Mouse (Mus musculus): ENCODE data around the gene Slc6a13. TPM values are rescaled to one million over a fixed set of nuclear protein-coding genes. Genes with fewer than 3 reads are reported as not detected.
A peak's percentile ranks its signal among the peaks of the same experiment; 100 is the strongest.

Slc6a13 gene
- polyA plus RNA-seq, 1 experiment from 2014 or later = 10.8 TPM

DNA sequence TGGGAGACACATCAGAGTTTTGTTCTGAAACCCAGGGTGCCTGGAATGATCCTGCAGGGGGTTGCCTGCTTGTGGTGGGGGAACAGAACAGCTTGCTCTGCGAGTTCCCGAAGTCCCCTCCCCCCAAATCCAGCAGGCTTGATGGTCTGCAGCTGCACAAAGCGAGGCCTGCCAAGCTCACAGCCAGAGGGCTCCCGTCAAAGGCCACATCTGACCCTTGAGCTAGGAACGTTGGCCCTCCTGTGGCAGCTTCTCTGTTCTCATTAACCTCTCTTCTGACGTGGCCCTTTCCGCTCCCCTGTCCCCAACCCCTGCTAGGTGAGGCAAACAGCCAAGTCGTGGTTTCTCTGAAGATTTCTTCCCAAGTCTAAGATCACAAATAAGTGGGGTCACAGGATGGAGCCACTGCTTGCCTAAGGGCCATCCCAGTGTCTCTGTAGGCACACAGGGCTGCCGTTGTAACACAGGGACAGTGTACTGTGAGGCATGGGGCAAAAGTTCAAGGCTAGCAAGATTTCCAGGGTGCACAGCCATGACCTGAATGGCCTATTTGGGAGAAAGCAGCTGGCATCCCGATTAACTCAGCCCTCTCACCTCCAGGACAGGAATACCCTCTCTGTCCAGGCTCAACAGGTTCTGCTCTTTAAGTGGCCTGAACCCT lies 30.0 kb downstream of the Slc6a13 start:
- 5% methylated on average over 10 of the region's 10 CpGs for WGBS
- Histone ChIP-seq H3K9me3 (no peaks in the 10 kb centered on the region), H3K27me3 (no peaks in the 10 kb centered on the region), H3K9ac (replicated peaks) (no peak overlapping the region), H3K36me3 (no peaks in the 10 kb centered on the region), H3K4me3 (no peak overlapping the region), H3K27ac (replicated peaks) (no peak overlapping the region), H3K4me1 (peaks cover 6% of the 10 kb centered on the region), H3K4me2 (replicated peaks) (no peak overlapping the region)
- ATAC-seq (ENCODE audit: low FRiP score, low read depth) = peak; percentile 57

DNA sequence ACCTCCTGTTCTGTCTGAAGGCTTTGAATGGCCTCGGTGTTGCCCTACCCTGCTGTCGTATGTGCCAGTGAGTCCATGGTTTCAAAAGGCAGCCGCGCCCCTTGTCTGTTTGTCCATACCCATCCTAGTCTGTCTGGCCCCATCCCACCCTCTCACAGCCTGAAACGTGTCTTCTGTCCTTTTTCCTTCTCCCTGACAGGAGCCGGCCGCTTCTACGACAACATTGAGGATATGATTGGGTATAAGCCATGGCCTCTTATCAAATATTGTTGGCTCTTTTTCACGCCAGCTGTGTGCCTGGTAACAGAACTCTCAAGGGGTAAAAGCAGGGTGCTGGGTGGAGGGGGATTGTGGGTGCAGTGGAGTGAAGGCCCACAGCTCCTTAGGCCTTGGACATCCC lies 35.8 kb downstream of the Slc6a13 start:
- H3K4me1 ChIP-seq = no peaks in the 10 kb centered on the region
- H3K27ac ChIP-seq (replicated peaks) = no peak overlapping the region
- no peaks in the 10 kb centered on the region for H3K36me3 ChIP-seq
- no peaks in the 10 kb centered on the region for H3K9me3 ChIP-seq
- no peak overlapping the region for H3K4me2 ChIP-seq (replicated peaks)
- H3K4me3 ChIP-seq = no peak overlapping the region
- no peak overlapping the region for H3K9ac ChIP-seq (replicated peaks)
- WGBS = 91% methylated on average over 9 of the region's 9 CpGs
- no peak for ATAC-seq (ENCODE audit: low FRiP score, low read depth)
- H3K27me3 ChIP-seq = no peaks in the 10 kb centered on the region

DNA sequence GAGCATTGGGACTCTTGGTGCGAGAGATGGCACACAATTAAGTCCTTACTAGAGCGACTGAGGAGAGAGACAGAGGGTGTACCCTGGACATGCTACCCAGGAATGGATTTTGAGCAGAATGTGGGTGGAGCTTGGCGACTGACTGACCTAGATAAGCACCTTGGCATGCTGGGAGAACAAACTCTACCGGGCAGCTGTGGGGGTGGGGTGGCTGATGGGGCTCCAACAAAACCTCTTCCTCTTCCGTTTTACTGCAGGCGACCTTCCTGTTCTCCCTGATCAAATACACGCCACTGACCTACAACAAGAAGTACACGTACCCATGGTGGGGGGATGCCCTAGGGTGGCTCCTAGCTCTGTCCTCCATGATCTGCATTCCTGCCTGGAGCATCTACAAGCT lies 36.5 kb downstream of the Slc6a13 start:
- WGBS = 79% methylated on average over 8 of the region's 8 CpGs
- H3K4me3 ChIP-seq = no peak overlapping the region
- H3K36me3 ChIP-seq = no peaks in the 10 kb centered on the region
- H3K27me3 ChIP-seq = no peaks in the 10 kb centered on the region
- no peaks in the 10 kb centered on the region for H3K4me1 ChIP-seq
- no peak overlapping the region for H3K9ac ChIP-seq (replicated peaks)
- no peak overlapping the region for H3K4me2 ChIP-seq (replicated peaks)
- H3K9me3 ChIP-seq = no peaks in the 10 kb centered on the region
- no peak overlapping the region for H3K27ac ChIP-seq (replicated peaks)
- no peak for ATAC-seq (ENCODE audit: low FRiP score, low read depth)

GRCm38 (mm10) chr6:121337229-121337628 lies 37.2 kb downstream of the Slc6a13 start:
- no peaks in the 10 kb centered on the region for H3K27me3 ChIP-seq
- WGBS = 94% methylated on average over 9 of the region's 9 CpGs
- no peaks in the 10 kb centered on the region for H3K36me3 ChIP-seq
- no peak overlapping the region for H3K27ac ChIP-seq (replicated peaks)
- no peak overlapping the region for H3K4me3 ChIP-seq
- no peak; the same call in 1 of the 2 replicates for ATAC-seq (ENCODE audit: low FRiP score, low read depth)
- H3K4me1 ChIP-seq = no peaks in the 10 kb centered on the region
- H3K4me2 ChIP-seq (replicated peaks) = no peak overlapping the region
- H3K9me3 ChIP-seq = no peaks in the 10 kb centered on the region
- no peak overlapping the region for H3K9ac ChIP-seq (replicated peaks)

- H3K36me3 ChIP-seq = no peaks in the 10 kb centered on the region
- H3K9me3 ChIP-seq = no peaks in the 10 kb centered on the region
- 0 out of 2 replicates have a peak, but pooled peaks cover under 1% of the 10 kb centered on the region for H3K4me1 ChIP-seq
- no peak overlapping the region for H3K9ac ChIP-seq (replicated peaks)
- no peak overlapping the region for H3K27ac ChIP-seq (replicated peaks)
- H3K27me3 ChIP-seq = no peaks in the 10 kb centered on the region
- no peak overlapping the region for H3K4me3 ChIP-seq
- 25% methylated on average over 3 of the region's 3 CpGs for WGBS
- no peak overlapping the region for H3K4me2 ChIP-seq (replicated peaks)
- ATAC-seq (ENCODE audit: low FRiP score, low read depth) = peak; percentile 88
Measured at GRCm38 (mm10) chr6:121337770-121338518, 37.9 kb downstream of the Slc6a13 start.

GRCm38 (mm10) chr6:121338519-121338896 lies 38.5 kb downstream of the Slc6a13 start:
- Histone ChIP-seq H3K4me1 (0 out of 2 replicates have a peak, but pooled peaks cover 3% of the 10 kb centered on the region), H3K27ac (replicated peaks) (no peak overlapping the region), H3K36me3 (no peaks in the 10 kb centered on the region), H3K4me3 (no peak overlapping the region), H3K9ac (replicated peaks) (no peak overlapping the region), H3K4me2 (replicated peaks) (no peak overlapping the region), H3K27me3 (no peaks in the 10 kb centered on the region), H3K9me3 (no peaks in the 10 kb centered on the region)
- no peak; the same call in 1 of the 2 replicates for ATAC-seq (ENCODE audit: low FRiP score, low read depth)
- 53% methylated on average over 4 of the region's 4 CpGs for WGBS

DNA sequence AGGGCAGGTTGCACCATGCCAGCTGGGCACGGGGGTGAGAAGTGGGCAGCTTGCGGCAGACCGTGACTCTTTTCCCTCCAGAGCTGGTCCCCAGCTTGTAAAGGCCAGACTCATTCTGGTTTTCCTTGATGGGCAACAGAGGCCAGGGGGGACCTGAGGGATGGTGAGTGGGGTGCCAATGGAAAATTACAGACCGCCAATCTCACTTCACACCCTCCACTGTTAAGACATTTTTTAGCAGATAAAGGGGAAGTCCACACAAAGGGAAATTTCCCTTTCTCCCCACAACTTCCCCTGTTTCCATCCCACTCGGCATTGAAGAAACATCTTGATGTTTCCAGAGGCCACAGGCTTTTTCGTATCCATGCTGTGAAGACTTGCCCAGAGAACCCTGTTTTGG lies 41.6 kb downstream of the Slc6a13 start:
- Histone ChIP-seq H3K27me3 (no peaks in the 10 kb centered on the region), H3K27ac (replicated peaks) (no peak overlapping the region), H3K4me3 (no peak overlapping the region), H3K9me3 (no peaks in the 10 kb centered on the region), H3K9ac (replicated peaks) (no peak overlapping the region), H3K4me2 (replicated peaks) (no peak overlapping the region), H3K4me1 (0 out of 2 replicates have a peak, but pooled peaks cover 3% of the 10 kb centered on the region), H3K36me3 (no peaks in the 10 kb centered on the region)
- ATAC-seq (ENCODE audit: low FRiP score, low read depth) = no peak
- 88% methylated on average over 6 of the region's 6 CpGs for WGBS

- no peaks in the 10 kb centered on the region for H3K36me3 ChIP-seq
- no peak within 1 kb of the TSS for H3K4me3 ChIP-seq
- ATAC-seq (ENCODE audit: low FRiP score, low read depth) = no peak
- H3K4me2 ChIP-seq (replicated peaks) = no peak within 1 kb of the TSS
- H3K27ac ChIP-seq (replicated peaks) = no peak within 1 kb of the TSS
- no peak within 1 kb of the TSS for H3K9ac ChIP-seq (replicated peaks)
- H3K27me3 ChIP-seq = no peaks in the 10 kb centered on the region
- 80% methylated on average over 15 of the region's 15 CpGs for WGBS
- 0 out of 2 replicates have a peak, but pooled peaks cover 3% of the 10 kb centered on the region for H3K4me1 ChIP-seq
- no peaks in the 10 kb centered on the region for H3K9me3 ChIP-seq
Measured at GRCm38 (mm10) chr6:121343026-121343770, 43.2 kb downstream of the Slc6a13 start, which contains the start of gene Slc6a12. Slc6a12 (plus strand) TSS chr6:121343076.

DNA sequence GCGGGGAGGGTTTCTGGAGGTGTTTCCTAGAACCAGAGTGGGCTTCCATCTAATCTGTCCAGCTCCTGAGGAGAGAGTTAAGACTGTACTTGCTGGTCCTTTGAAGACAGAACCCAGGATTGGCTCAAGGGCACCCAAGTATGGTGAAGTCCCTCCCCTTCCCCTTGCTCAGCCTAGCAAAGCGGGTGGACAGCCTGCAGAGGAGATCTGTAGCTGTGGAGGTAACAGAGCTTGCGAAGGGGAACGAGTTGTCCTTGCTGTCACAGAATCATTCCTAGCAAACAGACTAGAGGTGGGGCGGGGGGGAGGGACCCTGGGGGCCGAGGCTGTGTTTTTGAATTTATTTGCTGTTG lies 43.7 kb downstream of the Slc6a13 start:
- H3K9me3 ChIP-seq = no peaks in the 10 kb centered on the region
- no peaks in the 10 kb centered on the region for H3K36me3 ChIP-seq
- H3K27me3 ChIP-seq = no peaks in the 10 kb centered on the region
- no peak overlapping the region for H3K27ac ChIP-seq (replicated peaks)
- H3K4me1 ChIP-seq = 0 out of 2 replicates have a peak, but pooled peaks cover 3% of the 10 kb centered on the region
- WGBS = 71% methylated on average over 6 of the region's 6 CpGs
- no peak for ATAC-seq (ENCODE audit: low FRiP score, low read depth)
- H3K4me3 ChIP-seq = no peak overlapping the region
- H3K9ac ChIP-seq (replicated peaks) = no peak overlapping the region
- no peak overlapping the region for H3K4me2 ChIP-seq (replicated peaks)

DNA sequence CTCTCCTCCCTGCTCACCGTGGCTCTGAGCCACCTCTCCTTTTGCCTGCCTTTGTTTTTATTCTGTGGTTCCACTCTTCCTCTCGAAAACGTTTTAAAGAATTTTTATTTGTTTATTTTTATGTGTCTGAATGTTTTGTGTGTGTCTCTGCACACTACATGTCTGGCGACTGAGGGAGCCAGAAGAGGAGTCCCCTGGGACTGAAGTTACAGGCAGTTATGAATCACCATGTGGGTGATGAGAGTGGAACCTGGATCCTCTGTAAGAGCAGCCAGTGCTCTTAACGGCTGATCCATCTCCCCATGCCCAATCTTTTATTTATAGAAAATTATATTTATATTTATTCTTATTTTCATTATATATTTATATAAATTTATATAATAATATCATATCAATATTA lies 44.3 kb downstream of the Slc6a13 start:
- H3K9me3 ChIP-seq = no peaks in the 10 kb centered on the region
- H3K27me3 ChIP-seq = no peaks in the 10 kb centered on the region
- 76% methylated on average over 5 of the region's 5 CpGs for WGBS
- no peak overlapping the region for H3K4me3 ChIP-seq
- H3K36me3 ChIP-seq = no peaks in the 10 kb centered on the region
- ATAC-seq (ENCODE audit: low FRiP score, low read depth) = no peak
- H3K27ac ChIP-seq (replicated peaks) = no peak overlapping the region
- no peak overlapping the region for H3K4me2 ChIP-seq (replicated peaks)
- H3K4me1 ChIP-seq = 0 out of 2 replicates have a peak, but pooled peaks cover 3% of the 10 kb centered on the region
- no peak overlapping the region for H3K9ac ChIP-seq (replicated peaks)

DNA sequence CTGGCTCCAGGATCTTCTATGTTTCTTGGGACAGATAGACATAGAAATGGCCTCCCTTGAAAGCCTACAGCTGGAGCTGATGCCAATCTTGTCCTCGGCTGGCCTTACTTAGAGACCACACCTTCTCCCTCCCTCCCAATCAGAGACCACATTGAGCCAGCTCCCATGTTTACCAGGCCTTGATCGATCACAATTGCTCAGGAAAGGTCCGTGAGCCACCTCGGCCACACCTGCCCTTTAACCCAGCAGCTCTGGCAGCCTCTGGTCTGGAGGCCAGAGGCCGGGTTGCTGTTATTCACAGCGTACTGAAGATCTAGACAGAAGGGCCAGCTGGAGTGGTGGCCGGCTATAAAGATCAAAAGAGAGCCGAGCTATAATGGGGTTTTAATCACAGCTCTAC lies 46.4 kb downstream of the Slc6a13 start:
- no peak for ATAC-seq (ENCODE audit: low FRiP score, low read depth)
- Histone ChIP-seq H3K36me3 (no peaks in the 10 kb centered on the region), H3K4me3 (no peak overlapping the region), H3K9ac (replicated peaks) (no peak overlapping the region), H3K27ac (replicated peaks) (no peak overlapping the region), H3K27me3 (no peaks in the 10 kb centered on the region), H3K4me1 (0 out of 2 replicates have a peak, but pooled peaks cover 3% of the 10 kb centered on the region), H3K9me3 (no peaks in the 10 kb centered on the region), H3K4me2 (replicated peaks) (no peak overlapping the region)
- 35% methylated on average over 8 of the region's 8 CpGs for WGBS

DNA sequence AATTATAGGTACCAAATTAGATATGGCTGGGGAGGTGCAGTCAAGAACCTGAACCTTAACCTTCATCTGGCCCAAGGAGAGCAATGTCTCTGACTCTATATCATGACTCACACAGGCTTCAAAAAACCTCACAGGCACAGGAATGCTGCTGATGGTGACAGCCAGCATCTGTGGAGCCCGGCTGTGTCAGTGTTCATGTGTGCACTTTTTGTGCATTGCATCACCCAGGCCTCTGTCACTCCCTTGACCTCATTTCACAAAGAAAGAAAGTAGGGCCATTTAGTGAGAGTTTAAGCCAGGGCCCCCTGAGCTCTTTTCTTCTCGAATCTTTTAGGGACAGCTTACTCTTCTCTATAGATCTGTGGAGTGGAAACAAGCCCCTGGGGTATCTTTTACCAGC lies 52.2 kb downstream of the Slc6a13 start:
- no peaks in the 10 kb centered on the region; the same call in 1 of the 2 replicates for H3K4me1 ChIP-seq
- no peaks in the 10 kb centered on the region for H3K36me3 ChIP-seq
- H3K27ac ChIP-seq (replicated peaks) = no peak overlapping the region
- 17% methylated on average over 2 of the region's 2 CpGs for WGBS
- no peak overlapping the region for H3K4me2 ChIP-seq (replicated peaks)
- H3K27me3 ChIP-seq = no peaks in the 10 kb centered on the region
- no peak overlapping the region for H3K4me3 ChIP-seq
- no peaks in the 10 kb centered on the region for H3K9me3 ChIP-seq
- no peak for ATAC-seq (ENCODE audit: low FRiP score, low read depth)
- H3K9ac ChIP-seq (replicated peaks) = no peak overlapping the region
